Mouse (Mus musculus) ovary, adult 18-20 months (tissue): Measurements from ENCODE around the gene Cog2.
A peak's percentile ranks its signal among the peaks of the same experiment; 100 is the strongest.

Experiments used
- DNase-seq: peaks from one replicate; pipeline ENCODE4 v3.0.0; 2022; ENCODE audit warnings: low spot score, mixed read lengths

The Cog2 gene

DNA sequence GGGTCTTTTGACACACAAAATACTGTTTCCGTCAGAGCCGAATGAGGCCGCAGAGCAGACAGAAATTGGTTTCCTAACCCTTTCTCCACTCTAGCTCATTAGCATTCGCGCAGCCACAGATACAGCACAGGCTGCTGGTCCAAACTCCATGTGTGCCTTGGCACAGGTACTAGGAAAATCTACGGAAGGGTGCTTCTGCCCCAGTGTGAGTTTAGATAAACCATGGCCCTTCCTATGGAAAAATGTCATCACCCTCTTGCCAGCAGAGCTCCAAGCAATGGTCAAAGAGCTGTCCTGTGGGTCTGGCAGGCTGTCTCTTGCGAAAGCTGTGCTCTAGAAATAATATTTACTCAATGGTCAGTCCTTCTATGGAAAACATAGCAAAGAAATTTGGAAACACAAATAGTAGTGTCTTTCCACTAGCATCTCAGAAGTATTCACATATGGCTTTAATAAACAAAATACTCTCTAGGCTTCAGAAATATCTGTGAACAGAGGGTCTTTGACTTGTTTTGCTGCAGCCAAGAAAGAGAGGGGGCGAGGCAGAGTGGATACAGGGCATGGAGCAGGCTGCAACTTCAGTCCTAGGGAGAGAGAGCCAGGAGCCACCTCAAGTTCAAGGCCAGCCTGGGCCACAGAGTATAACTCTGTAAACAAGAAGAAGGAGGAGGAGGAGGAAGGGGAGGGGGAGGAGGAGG is 51.3 kb downstream of the Cog2 start:
- peak; percentile 44 for DNase-seq

GRCm38 (mm10) chr8:124572430-124572775 is 51.8 kb downstream of the Cog2 start:
- DNase-seq = no peak

- DNase-seq = peak; percentile 79
Observed at GRCm38 (mm10) chr8:124573552-124574340, 53.2 kb downstream of the Cog2 start.

GRCm38 (mm10) chr8:124575811-124576210 is 55.2 kb downstream of the Cog2 start, which contains the start of gene Capn9:
TSS of gene Capn9 (plus strand) at chr8:124576111.
- no peak for DNase-seq

GRCm38 (mm10) chr8:124576751-124577150 is 56.2 kb downstream of the Cog2 start:
- no peak for DNase-seq

DNA sequence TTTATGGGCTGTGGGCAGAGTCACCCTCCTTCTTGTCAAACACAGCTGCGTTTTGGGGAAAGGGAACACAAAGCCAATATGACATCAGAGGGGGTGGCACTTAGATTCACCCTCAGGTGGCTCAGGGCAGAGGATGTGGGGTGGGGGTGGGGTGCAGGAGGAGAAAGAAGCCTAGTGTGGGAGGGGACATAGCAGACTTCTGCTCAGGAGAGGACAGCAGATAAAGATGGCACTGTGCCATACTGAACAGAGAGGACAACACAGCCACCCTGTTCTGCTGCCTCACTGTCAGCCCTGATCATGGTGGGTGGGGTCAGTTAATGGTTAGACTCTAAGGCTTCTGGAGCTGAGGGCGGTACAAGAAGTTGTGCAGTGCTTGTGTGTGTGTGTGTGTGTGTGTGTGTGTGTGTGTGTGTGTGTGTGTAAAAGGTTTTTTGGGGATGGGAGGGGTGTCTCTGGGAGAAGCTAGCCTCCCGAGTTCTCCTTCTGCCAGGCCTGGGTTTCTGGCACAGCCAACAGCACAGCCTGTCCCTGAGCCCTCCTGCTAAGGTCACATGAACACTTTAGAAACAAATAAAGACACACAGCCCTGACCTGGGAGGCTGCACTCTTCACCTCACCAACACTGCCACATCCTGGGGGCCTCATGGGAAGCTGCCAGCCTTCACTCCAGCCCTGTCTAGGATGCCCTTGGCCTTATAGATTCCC is 65.3 kb downstream of the Cog2 start:
- peak; percentile 33 for DNase-seq

- DNase-seq = no peak
Observed at GRCm38 (mm10) chr8:124586556-124586955, 66.0 kb downstream of the Cog2 start.

- no peak for DNase-seq
Observed at GRCm38 (mm10) chr8:124589393-124589792, 68.8 kb downstream of the Cog2 start.
